Mouse (Mus musculus) kidney, embryonic 14.5 days (tissue): ENCODE measurements at regions not wholly inside any gene's neighbourhood (a gene's known extent, or its start where the extent isn't known, plus 50 kb on each side); places are given as distances from the start of the nearest gene placed in this dataset.

ENCODE experiments used
- ATAC-seq: fragments of 200-750 bp; cut with Nextera tagmentation; 2 replicates; pipeline ENCODE4 v1.8.0; 2017; ENCODE audit warnings: moderate number of reproducible peaks, mild to moderate bottlenecking, moderate TSS enrichment, moderate library complexity; ENCODE audit not compliant: low FRiP score, low TSS enrichment
- H3K27ac ChIP-seq: fragments of 300-500 bp; sonication (generic); 2 replicates; pipeline ENCODE4 v1.5.1; 2014; ENCODE audit warnings: low read depth, mild to moderate bottlenecking, low read length, moderate library complexity, mixed read lengths
- H3K27me3 ChIP-seq: fragments of 300-500 bp; sonication (generic); 2 replicates; pipeline ENCODE4 v1.6.1; 2014; ENCODE audit warnings: mild to moderate bottlenecking, low read length; ENCODE audit not compliant: control insufficient read depth, insufficient read depth
- H3K36me3 ChIP-seq: fragments of 300-500 bp; sonication (generic); 2 replicates; pipeline ENCODE4 v1.6.1; 2014; ENCODE audit warnings: low read length, mixed read lengths; ENCODE audit not compliant: control insufficient read depth, insufficient read depth
- H3K4me1 ChIP-seq: fragments of 300-500 bp; sonication (generic); 2 replicates; pipeline ENCODE4 v1.6.1; 2014; ENCODE audit warnings: low read length, mixed read lengths; ENCODE audit not compliant: control insufficient read depth, insufficient read depth
- H3K4me2 ChIP-seq: fragments of 300-500 bp; sonication (generic); replicated peaks from 2 replicates; pipeline ENCODE4 v1.6.1; 2014; ENCODE audit warnings: low read depth, mild to moderate bottlenecking, low read length
- H3K4me3 ChIP-seq: fragments of 300-500 bp; sonication (generic); 2 replicates; pipeline ENCODE4 v1.5.1; 2014; ENCODE audit warnings: mild to moderate bottlenecking, low read length
- H3K9ac ChIP-seq: fragments of 300-500 bp; sonication (generic); 2 replicates; pipeline ENCODE4 v1.6.1; 2014; ENCODE audit warnings: low read depth, mild to moderate bottlenecking, low read length, moderate library complexity
- H3K9me3 ChIP-seq: fragments of 300-500 bp; sonication (generic); 2 replicates; pipeline ENCODE4 v1.6.1; 2016; ENCODE audit warnings: low read length; ENCODE audit not compliant: control insufficient read depth
- WGBS: fragments of 180-500 bp; shearing (Covaris S2); extraction: QIAGEN DNeasy Blood & Tissue Kit; methylation state at CpG from one replicate; pipeline ENCODE4 v1.1.7; 2014; 5-methylcytosine and 5-hydroxymethylcytosine counted together

- no peak overlapping the region for H3K27ac ChIP-seq
- no peaks in the 10 kb centered on the region for H3K27me3 ChIP-seq
- H3K4me2 ChIP-seq: no peak overlapping the region
- H3K4me3 ChIP-seq: no peak overlapping the region
- no peaks in the 10 kb centered on the region for H3K9me3 ChIP-seq
- no peak overlapping the region for H3K9ac ChIP-seq
- no peaks in the 10 kb centered on the region for H3K36me3 ChIP-seq
- ATAC-seq: no peak
- no peaks in the 10 kb centered on the region for H3K4me1 ChIP-seq
- 85% methylated on average over 2 of the region's 2 CpGs for WGBS
Observed at GRCm38 (mm10) chr9:122531806-122532205, 180.4 kb downstream of the Abhd5 start.

- Histone ChIP-seq H3K27me3 (no peaks in the 10 kb centered on the region), H3K36me3 (no peaks in the 10 kb centered on the region), H3K4me1 (no peaks in the 10 kb centered on the region), H3K9ac (no peak overlapping the region), H3K4me2 (no peak overlapping the region), H3K27ac (no peak overlapping the region), H3K9me3 (no peaks in the 10 kb centered on the region), H3K4me3 (no peak overlapping the region)
- no peak for ATAC-seq
- 54% methylated on average over 15 of the region's 15 CpGs for WGBS
Observed at GRCm38 (mm10) chr9:122534121-122534814, 182.9 kb downstream of the Abhd5 start.

- H3K9me3 ChIP-seq: no peaks in the 10 kb centered on the region
- no peak overlapping the region for H3K4me3 ChIP-seq
- no peak overlapping the region for H3K4me2 ChIP-seq
- ATAC-seq: no peak
- H3K27me3 ChIP-seq: no peaks in the 10 kb centered on the region
- no peak overlapping the region for H3K9ac ChIP-seq
- 52% methylated on average over 2 of the region's 2 CpGs for WGBS
- H3K36me3 ChIP-seq: no peaks in the 10 kb centered on the region
- H3K27ac ChIP-seq: no peak overlapping the region
- no peaks in the 10 kb centered on the region for H3K4me1 ChIP-seq
Observed at GRCm38 (mm10) chr9:122534965-122535364, 183.6 kb downstream of the Abhd5 start.

- WGBS: 42% methylated on average over 3 of the region's 3 CpGs
- H3K9ac ChIP-seq: no peak overlapping the region
- no peak overlapping the region for H3K27ac ChIP-seq
- no peaks in the 10 kb centered on the region for H3K27me3 ChIP-seq
- H3K9me3 ChIP-seq: no peaks in the 10 kb centered on the region
- no peak overlapping the region for H3K4me2 ChIP-seq
- H3K4me3 ChIP-seq: no peak overlapping the region
- ATAC-seq: no peak
- no peaks in the 10 kb centered on the region for H3K4me1 ChIP-seq
- no peaks in the 10 kb centered on the region for H3K36me3 ChIP-seq
Observed at GRCm38 (mm10) chr9:122540091-122540490, 188.7 kb downstream of the Abhd5 start.

GRCm38 (mm10) chr9:122556051-122556450 lies 191.1 kb upstream of the Topaz1 start:
- no peak for ATAC-seq
- no peaks in the 10 kb centered on the region for H3K9me3 ChIP-seq
- no peaks in the 10 kb centered on the region for H3K27me3 ChIP-seq
- H3K4me2 ChIP-seq: no peak overlapping the region
- H3K4me1 ChIP-seq: no peaks in the 10 kb centered on the region
- 83% methylated on average over 9 of the region's 9 CpGs for WGBS
- H3K9ac ChIP-seq: no peak overlapping the region
- H3K4me3 ChIP-seq: no peak overlapping the region
- no peaks in the 10 kb centered on the region for H3K36me3 ChIP-seq
- no peak overlapping the region for H3K27ac ChIP-seq

- no peak for ATAC-seq
- no peak overlapping the region for H3K4me3 ChIP-seq
- peaks cover 14% of the 10 kb centered on the region; the same call in 1 of the 2 replicates for H3K4me1 ChIP-seq
- H3K9ac ChIP-seq: no peak overlapping the region
- H3K9me3 ChIP-seq: no peaks in the 10 kb centered on the region
- H3K36me3 ChIP-seq: no peaks in the 10 kb centered on the region
- whole genome bisulfite sequencing: 81% methylated on average over 3 of the region's 3 CpGs
- H3K27me3 ChIP-seq: peaks cover 47% of the 10 kb centered on the region
- H3K4me2 ChIP-seq: no peak overlapping the region
- no peak overlapping the region for H3K27ac ChIP-seq
Observed at GRCm38 (mm10) chr9:122566060-122566459, 181.1 kb upstream of the Topaz1 start.

- H3K27ac ChIP-seq: no peak overlapping the region
- H3K4me3 ChIP-seq: peak overlapping the region; percentile 38
- H3K9ac ChIP-seq: no peak overlapping the region
- peak overlapping the region; percentile 72 for H3K4me2 ChIP-seq
- H3K27me3 ChIP-seq: peaks cover 72% of the 10 kb centered on the region
- WGBS: under 1% methylated on average over 44 of the region's 68 CpGs
- H3K36me3 ChIP-seq: no peaks in the 10 kb centered on the region
- no peaks in the 10 kb centered on the region for H3K9me3 ChIP-seq
- H3K4me1 ChIP-seq: peaks cover 19% of the 10 kb centered on the region; the same call in 1 of the 2 replicates
- ATAC-seq: no peak
Observed at GRCm38 (mm10) chr9:122568691-122569441, 178.3 kb upstream of the Topaz1 start.

GRCm38 (mm10) chr9:122569511-122570455 lies 177.4 kb upstream of the Topaz1 start:
- Histone ChIP-seq H3K27ac (no peak overlapping the region), H3K36me3 (no peaks in the 10 kb centered on the region), H3K27me3 (peaks cover 79% of the 10 kb centered on the region), H3K9ac (no peak overlapping the region), H3K9me3 (no peaks in the 10 kb centered on the region), H3K4me1 (peaks cover 19% of the 10 kb centered on the region; the same call in 1 of the 2 replicates), H3K4me2 (peak overlapping the region; percentile 72), H3K4me3 (peak overlapping the region; percentile 38)
- ATAC-seq: no peak
- 1% methylated on average over 47 of the region's 48 CpGs for WGBS
